22 mouse cellular contexts compared by ENCODE assay signal in genomic region chr1:52127350-52127749, GRCm38 (mm10). TPM values are rescaled to one million over a fixed set of nuclear protein-coding genes. Genes with fewer than 3 reads are reported as not detected.
DNase-seq lines count a peak whose midpoint lies in the region; TF ChIP-seq lines count a peak whose summit lies in the region.
"Had no signal": no experiment of that assay in that cellular context is flagged by ENCODE, and none has a peak within 500 bp of the region (broad histone marks: within the 10 kb centered on the region; RNA-seq: fewer than 3 reads in every experiment).

No protein-coding gene starts in this region.

- in situ Hi-C loops in ES-E14 (cut with MboI; ENCODE audit: low sequenced_read_pairs in 2 of 2, unreplicated experiment in 2 of 2) = no loop called here

- DNase-seq in heart, adult 11 months = peak; percentile 41
- no peak for DNase-seq in heart, postnatal 36 days
- no peak for DNase-seq in ES-E14 (ENCODE audit: low read depth, low spot score)
- DNase-seq in ZHBTc4 (ENCODE audit: low read depth, low spot score) = peak; percentile 64
- no peak for DNase-seq in heart, postnatal 10 days
- no peak for DNase-seq in cerebellum, adult 8-10 months
- DNase-seq: adrenal gland, adult 2 months; adrenal gland, postnatal 10 days; adrenal gland, postnatal 25 days; B cell, adult 2 months; cerebellum, adult 11 months; cerebellum, adult 18-20 months; cerebellum, adult 9-10 months; cerebellum, postnatal 10 days; cerebellum, postnatal 25 days; forebrain, postnatal 0 days had no signal

- H3K9me3 ChIP-seq in ES-Bruce4 (replicated peaks; ENCODE audit: control insufficient read depth, insufficient read depth, low read length, poor library complexity, severe bottlenecking) (no peaks in the 10 kb centered on the region; the same call in 1 of the 2 replicates), ES-E14 (ENCODE audit: control insufficient read depth, insufficient read depth, low read depth, low read length) (no peaks in the 10 kb centered on the region)
- H3K9me3 ChIP-seq: embryonic facial prominence, embryonic 10.5 days; embryonic facial prominence, embryonic 12.5 days; forebrain, embryonic 13.5 days; forebrain, embryonic 15.5 days had no signal

- intact Hi-C loops in heart, postnatal 36 days (cut with DNase I) = no loop called here
- intact Hi-C loops in heart, postnatal 10 days (cut with DNase I) = no loop called here

- H3K36me3 ChIP-seq in ES-Bruce4 (ENCODE audit: control insufficient read depth, insufficient read depth, low read length, poor library complexity, severe bottlenecking) = no peaks in the 10 kb centered on the region
- 0 out of 2 replicates have a peak, but pooled peaks cover 2% of the 10 kb centered on the region for H3K36me3 ChIP-seq in ES-E14 (ENCODE audit: control insufficient read depth, insufficient read depth, low read length, poor library complexity, severe bottlenecking)
- H3K36me3 ChIP-seq: forebrain, embryonic 15.5 days had no signal

- no peak for TF ChIP-seq CTCF in ES-Bruce4 (IDR thresholded peaks at IDR 0.05; ENCODE audit: low read depth, low read length)

- H3K9ac ChIP-seq in ES-Bruce4 (ENCODE audit: low read depth, poor library complexity, severe bottlenecking) (no peak overlapping the region), ES-E14 (ENCODE audit: insufficient read depth, low read depth, low read length, poor library complexity, severe bottlenecking) (no peak overlapping the region)
- H3K9ac ChIP-seq: embryonic facial prominence, embryonic 12.5 days; forebrain, embryonic 13.5 days; forebrain, embryonic 15.5 days; forebrain, postnatal 0 days had no signal

- peak; percentile 43; the same call in 1 of the 2 replicates for TF ChIP-seq EP300 in ES-Bruce4 (IDR thresholded peaks at IDR 0.05; ENCODE audit: insufficient read depth, low read depth, low read length)

- no peaks in the 10 kb centered on the region; the same call in 1 of the 2 replicates for H3K27me3 ChIP-seq in ES-Bruce4 (ENCODE audit: control insufficient read depth, insufficient read depth, low read length, poor library complexity, severe bottlenecking)
- H3K27me3 ChIP-seq: CH12.LX; embryonic facial prominence, embryonic 12.5 days; forebrain, embryonic 13.5 days; forebrain, embryonic 15.5 days had no signal

- H3K4me1 ChIP-seq in ES-Bruce4 (ENCODE audit: control insufficient read depth, insufficient read depth, low read length) = no peaks in the 10 kb centered on the region
- H3K4me1 ChIP-seq in ES-E14 (ENCODE audit: control insufficient read depth in 2 of 2, insufficient read depth in 2 of 2, low read length in 2 of 2, poor library complexity in 1 of 2) = peaks cover 0 to 2% of the 10 kb centered on the region in 2 experiments; a peak in 2 of 4 replicates
- H3K4me1 ChIP-seq: embryonic facial prominence, embryonic 10.5 days; embryonic facial prominence, embryonic 12.5 days; forebrain, embryonic 15.5 days had no signal

- no peak overlapping the region for H3K4me3 ChIP-seq in ES-Bruce4 (ENCODE audit: low read depth, low read length)
- H3K4me3 ChIP-seq in ES-E14 (ENCODE audit: insufficient read depth in 1 of 2, low read depth in 1 of 2, low read length in 2 of 2, poor library complexity in 1 of 2, severe bottlenecking in 1 of 2) = no peak overlapping the region
- H3K4me3 ChIP-seq: embryonic facial prominence, embryonic 10.5 days; embryonic facial prominence, embryonic 12.5 days; forebrain, embryonic 13.5 days; forebrain, embryonic 15.5 days had no signal

- no peak for TF ChIP-seq POLR2A in ES-Bruce4 (IDR thresholded peaks at IDR 0.05; ENCODE audit: insufficient read depth, low read length)

- H3K27ac ChIP-seq in ES-Bruce4 (ENCODE audit: insufficient read depth, low read length) = no peak overlapping the region
- H3K27ac ChIP-seq in ES-E14 (ENCODE audit: insufficient read depth, low read depth, low read length, poor library complexity, severe bottlenecking) = no peak overlapping the region
- H3K27ac ChIP-seq: embryonic facial prominence, embryonic 10.5 days; embryonic facial prominence, embryonic 12.5 days; forebrain, embryonic 13.5 days; forebrain, embryonic 15.5 days had no signal

TF ChIP-seq in ES-E14, 5 proteins besides CTCF, POLR2A, EP300 and RAD21:
- TF ChIP-seq MAFK (IDR thresholded peaks at IDR 0.05; ENCODE audit: insufficient read depth, low read depth, low read length) (peak; percentile 76), ZNF384 (IDR thresholded peaks at IDR 0.05; ENCODE audit: low read depth, low read length) (no peak)

RNA-seq across cellular contexts. Expression of gene Stat1, which starts 8.1 kb away (rescaled TPM):
- 10 to 100 TPM; 23.3 to 33.3 TPM for total RNA-seq in heart, postnatal 36 days (2021)
- 7.5 and 10.1 TPM in 2 replicates for polyA plus RNA-seq in ES-Bruce4 (2011; ENCODE audit: insufficient read depth, insufficient read length, low read depth, missing spikeins)
- 14.8 and 17.0 TPM in 2 replicates for total RNA-seq in ES-E14 (2012; rRNA removed)
- 10 to 100 TPM; 20.2 to 26.4 TPM for total RNA-seq in heart, postnatal 10 days (2021)

Comparison
In these comparisons a context has a peak if more than half of its experiments do, and no peak if none do; other contexts are left out.
1. DNase-seq: peak in heart, adult 11 months (single experiment) and ZHBTc4 (single experiment); none in heart, postnatal 36 days (0 of 2), ES-E14 (single experiment), heart, postnatal 10 days (0 of 2) and cerebellum, adult 8-10 months (single experiment).